Mouse (Mus musculus) bone marrow macrophage, adult 2 months (primary cell): ENCODE measurements around the gene Enoph1.

ENCODE experiments used
- CTCF ChIP-seq: IDR thresholded peaks from 2 replicates; pipeline ENCODE4 v1.5.1; 2012; ENCODE audit warnings: low read depth, mild to moderate bottlenecking, low read length, moderate library complexity
- POLR2A ChIP-seq: IDR thresholded peaks from 2 replicates; pipeline ENCODE4 v1.6.1; 2012; ENCODE audit warnings: mild to moderate bottlenecking, low read depth, low read length, borderline replicate concordance

- TF ChIP-seq CTCF = no peak
- TF ChIP-seq POLR2A = no peak
These were observed 51.4 kb downstream of the Enoph1 start for GRCm38 (mm10) chr5:100091263-100091594.
